Mouse (Mus musculus): ENCODE data around the gene Olfr435. TPM values are rescaled to one million over a fixed set of nuclear protein-coding genes. Genes with fewer than 3 reads are reported as not detected.
"Not testable (repeated sequence)": the region's sequence is repeated elsewhere in the genome, so short reads cannot be mapped to it uniquely, and the experiment has no call there.

The Olfr435 gene
- polyA plus RNA-seq (2016; fragmentation: Nextera tagmentation; extraction: Ambion mirVana), result not detected in 2 replicates

DNA sequence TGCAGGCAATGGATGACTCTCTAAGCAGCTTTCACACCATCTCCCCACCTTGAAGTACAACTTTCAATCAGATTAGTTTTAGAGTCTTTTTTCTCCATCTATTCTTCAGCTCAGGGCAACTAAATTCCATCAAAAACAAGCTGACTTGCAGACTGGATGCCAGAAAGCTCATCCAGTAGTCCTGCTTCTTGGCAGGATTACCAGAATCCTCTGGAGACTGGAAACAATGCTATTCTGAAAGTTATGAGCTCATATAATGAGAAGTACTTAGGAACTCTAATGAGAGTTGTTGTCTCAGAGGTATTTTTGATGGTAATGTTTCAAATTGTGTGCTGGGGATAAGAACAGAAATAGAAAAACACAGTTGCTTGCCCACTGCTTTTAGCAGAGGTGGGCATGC lies at the start of gene Olfr435:
Olfr435 (plus strand) TSS at position 366 of the 400 bp plus-strand sequence.
- H3K27me3 ChIP-seq, result no peaks in the 10 kb centered on the region
- no peaks in the 10 kb centered on the region for H3K4me1 ChIP-seq
- H3K9me3 ChIP-seq, result no peaks in the 10 kb centered on the region
- H3K27ac ChIP-seq, result no peak within 1 kb of the TSS
- no peaks in the 10 kb centered on the region for H3K36me3 ChIP-seq (replicated peaks)
- no peak within 1 kb of the TSS for H3K4me2 ChIP-seq
- H3K4me3 ChIP-seq (replicated peaks), result no peak within 1 kb of the TSS
- no peak within 1 kb of the TSS for H3K9ac ChIP-seq
- no peak for ATAC-seq (ENCODE audit: low FRiP score)

DNA sequence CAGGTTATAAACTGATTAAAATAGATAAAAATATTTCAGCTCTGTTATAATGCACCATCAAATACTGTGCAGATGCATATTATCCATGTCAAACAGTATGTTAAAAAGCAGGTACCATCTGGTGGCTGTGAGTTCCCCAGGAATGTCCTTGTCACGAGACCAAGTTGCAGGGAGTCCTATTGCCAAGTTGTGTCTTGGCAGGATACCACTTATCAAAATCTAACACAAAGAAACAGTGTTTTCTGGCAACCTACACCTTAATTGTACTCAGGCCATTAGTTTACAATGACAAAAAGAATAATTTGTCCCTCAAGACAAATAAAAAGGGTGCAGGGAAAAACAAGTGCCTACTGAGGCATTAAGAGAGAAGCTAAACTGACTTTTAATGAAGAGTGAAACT lies 37.4 kb upstream of the Olfr435 start:
- Histone ChIP-seq H3K27ac (no peak overlapping the region), H3K9ac (no peak overlapping the region), H3K4me1 (no peaks in the 10 kb centered on the region), H3K4me2 (no peak overlapping the region), H3K27me3 (no peaks in the 10 kb centered on the region), H3K4me3 (replicated peaks) (no peak overlapping the region), H3K36me3 (replicated peaks) (no peaks in the 10 kb centered on the region), H3K9me3 (no peaks in the 10 kb centered on the region)
- 58% methylated on average over 1 of the region's 1 CpGs for WGBS
- ATAC-seq (ENCODE audit: low FRiP score), result no peak

DNA sequence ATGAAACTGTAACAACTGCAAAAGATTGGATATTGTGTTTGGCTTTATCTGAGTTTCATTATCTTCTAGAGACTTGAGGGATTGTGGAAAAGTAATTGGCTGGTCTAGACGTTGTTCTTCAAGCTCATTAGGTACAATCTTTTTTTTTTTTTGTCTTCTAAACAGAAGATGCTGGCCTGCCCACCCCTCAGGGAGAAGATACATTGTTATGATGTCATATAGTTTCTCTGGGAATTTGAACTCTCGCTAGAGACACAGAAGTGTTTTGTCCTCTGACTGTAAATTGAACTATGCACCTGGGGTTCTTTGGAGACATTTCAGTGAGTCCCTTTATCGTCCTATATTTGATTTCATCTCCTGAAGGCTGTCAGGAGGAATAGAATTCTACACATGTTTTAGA lies 34.0 kb upstream of the Olfr435 start, which contains the start of gene Olfr437:
Olfr437 (plus strand) TSS at position 301 of the 400 bp plus-strand sequence.
- Histone ChIP-seq H3K27me3 (no peaks in the 10 kb centered on the region), H3K9me3 (no peaks in the 10 kb centered on the region), H3K27ac (no peak within 1 kb of the TSS), H3K4me1 (no peaks in the 10 kb centered on the region), H3K4me2 (no peak within 1 kb of the TSS), H3K4me3 (replicated peaks) (no peak within 1 kb of the TSS), H3K9ac (no peak within 1 kb of the TSS), H3K36me3 (replicated peaks) (no peaks in the 10 kb centered on the region)
- ATAC-seq (ENCODE audit: low FRiP score), result no peak
- WGBS, result 71% methylated on average over 3 of the region's 3 CpGs

DNA sequence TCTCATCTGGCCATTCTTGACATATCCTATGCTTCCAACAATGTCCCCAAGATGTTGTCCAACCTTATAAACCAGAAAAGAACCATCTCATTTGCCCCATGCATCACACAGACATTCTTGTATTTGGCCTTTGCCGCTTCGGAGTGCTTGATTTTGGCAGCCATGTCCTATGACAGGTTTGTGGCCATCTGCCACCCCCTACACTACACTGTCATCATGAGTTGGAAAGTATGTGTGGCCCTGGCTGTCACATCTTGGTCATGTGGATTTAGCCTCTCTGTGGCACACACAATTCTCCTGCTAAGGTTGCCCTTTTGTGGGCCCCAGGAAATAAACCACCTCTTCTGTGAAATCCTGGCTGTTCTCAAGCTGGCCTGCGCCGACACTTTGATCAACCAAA lies 29.7 kb upstream of the Olfr435 start:
- ATAC-seq (ENCODE audit: low FRiP score), result no peak
- Histone ChIP-seq H3K9me3 (no peaks in the 10 kb centered on the region), H3K9ac (no peak overlapping the region), H3K27me3 (no peaks in the 10 kb centered on the region), H3K27ac (no peak overlapping the region), H3K4me2 (no peak overlapping the region), H3K4me3 (replicated peaks) (no peak overlapping the region), H3K36me3 (replicated peaks) (no peaks in the 10 kb centered on the region), H3K4me1 (no peaks in the 10 kb centered on the region)
- 94% methylated on average over 4 of the region's 4 CpGs for WGBS

DNA sequence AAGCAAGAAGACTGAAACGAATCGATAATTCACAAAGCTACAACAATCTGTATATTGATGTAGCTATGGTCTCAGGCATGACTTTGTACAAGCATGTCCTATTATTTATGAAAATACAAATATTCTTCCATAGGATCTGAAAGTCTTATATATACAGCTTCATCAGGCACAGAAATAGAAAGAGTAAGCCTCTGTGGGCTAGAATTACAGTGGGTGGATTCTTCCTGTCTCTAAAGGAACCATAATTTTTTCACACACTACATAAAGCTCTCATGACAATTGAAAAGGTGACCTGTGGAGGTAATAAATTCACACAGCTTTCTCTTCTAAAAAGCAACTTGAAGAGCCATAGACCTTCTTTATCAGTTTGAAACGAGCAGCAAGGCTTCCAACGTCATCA lies 25.1 kb upstream of the Olfr435 start, which contains the start of gene Olfr13:
Olfr13 (plus strand) TSS at position 301 of the 400 bp plus-strand sequence.
- Histone ChIP-seq H3K27ac (no peak within 1 kb of the TSS), H3K36me3 (replicated peaks) (no peaks in the 10 kb centered on the region), H3K9me3 (no peaks in the 10 kb centered on the region), H3K4me1 (no peaks in the 10 kb centered on the region), H3K9ac (no peak within 1 kb of the TSS), H3K4me2 (no peak within 1 kb of the TSS), H3K27me3 (no peaks in the 10 kb centered on the region), H3K4me3 (replicated peaks) (no peak within 1 kb of the TSS)
- ATAC-seq (ENCODE audit: low FRiP score), result no peak
- WGBS, result 76% methylated on average over 4 of the region's 4 CpGs

DNA sequence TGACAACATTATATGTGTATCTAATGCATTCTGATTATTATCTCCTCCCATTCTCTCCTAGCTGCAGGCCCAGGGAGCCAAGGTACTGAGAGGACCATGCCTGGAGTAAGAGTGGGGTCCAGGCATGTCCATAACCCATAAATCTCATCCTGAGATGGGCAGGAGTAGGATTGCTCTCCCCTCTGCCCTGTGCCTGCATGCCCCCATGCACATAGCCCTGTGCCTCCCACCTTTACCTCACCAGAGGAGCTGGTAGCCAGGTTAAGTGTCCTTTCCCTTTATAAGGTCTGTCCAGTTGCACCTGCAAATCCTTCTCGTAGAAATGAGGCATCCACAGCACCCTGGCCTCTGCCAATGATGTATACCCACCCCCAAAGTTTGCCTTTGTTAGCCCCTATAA lies 18.8 kb upstream of the Olfr435 start:
- 64% methylated on average over 1 of the region's 1 CpGs for WGBS
- Histone ChIP-seq H3K4me1 (peaks cover 4% of the 10 kb centered on the region; the same call in 1 of the 2 replicates), H3K27ac (no peak overlapping the region), H3K9ac (no peak overlapping the region), H3K27me3 (no peaks in the 10 kb centered on the region), H3K36me3 (replicated peaks) (no peaks in the 10 kb centered on the region), H3K4me2 (no peak overlapping the region), H3K9me3 (no peaks in the 10 kb centered on the region), H3K4me3 (replicated peaks) (no peak overlapping the region)
- ATAC-seq (ENCODE audit: low FRiP score), result no peak

DNA sequence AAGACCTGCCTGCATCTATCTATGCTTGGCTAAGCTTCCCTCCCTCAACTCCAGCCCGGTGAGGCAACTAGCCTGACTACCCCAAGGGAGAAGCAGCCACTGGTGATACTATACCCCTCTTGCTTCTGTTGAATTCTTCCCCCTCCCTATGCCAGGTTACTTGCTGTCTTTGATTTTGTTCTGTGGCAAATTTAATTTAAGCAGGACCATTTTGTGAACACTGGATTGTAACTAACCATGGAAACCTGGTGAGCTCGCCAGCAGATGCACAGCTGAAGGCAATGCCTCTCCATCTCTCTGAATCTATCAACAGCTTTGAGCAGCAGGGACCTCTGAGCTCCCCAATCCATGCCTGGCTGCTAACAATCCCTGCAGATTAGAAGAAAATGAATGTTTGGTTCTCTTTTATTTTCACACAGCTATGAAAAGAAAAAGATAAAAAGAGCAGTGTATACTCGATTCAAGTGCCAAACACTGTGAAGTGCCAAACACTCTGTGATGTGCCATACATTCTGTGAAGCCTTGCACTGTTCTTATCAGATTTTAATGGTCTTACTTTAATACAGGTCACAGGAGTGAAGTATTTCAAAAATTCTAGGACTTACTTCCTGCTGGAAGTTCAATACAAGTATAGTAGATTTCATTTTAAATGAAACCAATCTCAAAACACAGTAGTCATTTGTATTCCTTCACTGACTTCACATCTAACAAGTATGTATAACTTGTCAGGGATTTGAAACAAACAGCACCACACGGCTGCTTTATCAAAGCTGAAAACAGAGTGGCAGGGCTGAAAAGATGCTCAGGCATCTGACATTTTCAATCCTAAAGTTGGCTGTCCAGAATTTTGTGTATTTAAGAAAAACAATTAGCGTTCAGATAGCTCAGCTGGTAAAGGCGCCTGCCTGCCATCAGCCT lies 18.1 kb upstream of the Olfr435 start:
- Histone ChIP-seq H3K4me1 (peaks cover 4% of the 10 kb centered on the region; the same call in 1 of the 2 replicates), H3K27ac (no peak overlapping the region), H3K27me3 (no peaks in the 10 kb centered on the region), H3K36me3 (replicated peaks) (no peaks in the 10 kb centered on the region), H3K4me2 (no peak overlapping the region), H3K4me3 (replicated peaks) (no peak overlapping the region), H3K9me3 (no peaks in the 10 kb centered on the region), H3K9ac (no peak overlapping the region)
- no peak for ATAC-seq (ENCODE audit: low FRiP score)
- 49% methylated on average over 6 of the region's 6 CpGs for WGBS

DNA sequence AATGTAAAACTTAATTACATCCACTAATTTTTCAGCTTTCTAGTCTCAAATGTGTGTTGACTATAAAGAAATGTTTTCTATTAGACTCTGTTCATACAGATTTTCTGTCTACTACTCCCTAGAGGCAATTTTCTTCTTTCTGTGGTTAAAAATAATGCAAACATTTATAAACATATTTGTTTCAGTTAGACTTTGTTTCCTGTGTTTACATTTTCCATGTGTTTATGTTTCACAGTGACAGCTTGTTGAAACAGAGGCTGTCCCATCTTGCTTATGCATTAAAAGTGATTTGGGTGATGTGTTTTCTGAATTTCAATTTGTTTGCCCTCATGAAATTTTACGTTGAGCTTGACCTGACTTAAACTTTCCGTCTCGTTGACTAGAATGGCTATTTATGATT lies 6.0 kb upstream of the Olfr435 start:
- Histone ChIP-seq H3K4me1 (no peaks in the 10 kb centered on the region), H3K4me2 (no peak overlapping the region), H3K27ac (no peak overlapping the region), H3K27me3 (no peaks in the 10 kb centered on the region), H3K4me3 (replicated peaks) (no peak overlapping the region), H3K36me3 (replicated peaks) (no peaks in the 10 kb centered on the region), H3K9me3 (no peaks in the 10 kb centered on the region), H3K9ac (no peak overlapping the region)
- no peak for ATAC-seq (ENCODE audit: low FRiP score)
- 91% methylated on average over 3 of the region's 3 CpGs for WGBS

DNA sequence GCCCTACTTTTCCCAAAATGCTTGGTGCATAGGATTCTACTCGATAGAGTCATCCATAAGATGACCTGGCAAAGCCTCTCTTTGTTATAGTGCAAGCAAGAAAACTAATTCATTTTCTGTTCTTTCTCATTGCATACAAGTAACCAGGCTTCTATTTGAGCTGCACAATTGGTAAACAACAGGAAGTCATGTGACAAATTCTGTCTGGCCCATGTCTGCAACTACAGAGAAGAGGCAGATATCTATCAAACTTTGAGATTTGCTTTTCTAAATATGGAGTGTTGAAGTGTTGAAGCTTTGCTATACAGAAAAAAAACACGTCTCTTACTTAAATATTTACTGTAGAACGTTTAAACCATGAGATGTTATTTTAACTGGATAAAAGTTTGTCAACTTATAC lies 1.1 kb downstream of the Olfr435 start:
- H3K27ac ChIP-seq, result no peak overlapping the region
- H3K9me3 ChIP-seq, result no peaks in the 10 kb centered on the region
- no peaks in the 10 kb centered on the region for H3K36me3 ChIP-seq (replicated peaks)
- no peaks in the 10 kb centered on the region for H3K4me1 ChIP-seq
- H3K4me3 ChIP-seq (replicated peaks), result no peak overlapping the region
- ATAC-seq (ENCODE audit: low FRiP score), result no peak
- no peaks in the 10 kb centered on the region for H3K27me3 ChIP-seq
- WGBS, result 84% methylated on average over 3 of the region's 3 CpGs
- H3K9ac ChIP-seq, result no peak overlapping the region
- no peak overlapping the region for H3K4me2 ChIP-seq

DNA sequence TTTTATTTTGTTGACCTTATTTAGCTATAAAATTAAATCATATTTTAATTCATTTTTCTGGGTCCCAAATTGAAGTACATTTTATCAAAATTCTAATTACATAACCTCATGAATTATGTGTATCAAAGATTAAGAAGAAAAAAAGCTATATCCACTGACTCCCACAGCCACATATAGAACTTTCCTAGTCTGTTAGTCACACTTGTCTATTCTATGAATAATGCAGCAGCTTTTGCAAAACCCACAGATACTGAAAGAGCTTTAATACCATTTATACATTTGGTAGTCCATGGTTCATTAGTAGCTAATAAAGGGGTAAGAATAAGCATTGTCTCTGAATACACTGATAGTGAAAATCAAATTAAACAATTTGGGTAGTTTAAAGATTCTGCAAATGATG lies 5.8 kb downstream of the Olfr435 start:
- no peaks in the 10 kb centered on the region for H3K9me3 ChIP-seq
- no peaks in the 10 kb centered on the region for H3K36me3 ChIP-seq (replicated peaks)
- H3K27me3 ChIP-seq, result no peaks in the 10 kb centered on the region
- no peak for ATAC-seq (ENCODE audit: low FRiP score)
- H3K9ac ChIP-seq, result no peak overlapping the region
- no peak overlapping the region for H3K4me3 ChIP-seq (replicated peaks)
- no peak overlapping the region for H3K27ac ChIP-seq
- no peak overlapping the region for H3K4me2 ChIP-seq
- no peaks in the 10 kb centered on the region for H3K4me1 ChIP-seq

DNA sequence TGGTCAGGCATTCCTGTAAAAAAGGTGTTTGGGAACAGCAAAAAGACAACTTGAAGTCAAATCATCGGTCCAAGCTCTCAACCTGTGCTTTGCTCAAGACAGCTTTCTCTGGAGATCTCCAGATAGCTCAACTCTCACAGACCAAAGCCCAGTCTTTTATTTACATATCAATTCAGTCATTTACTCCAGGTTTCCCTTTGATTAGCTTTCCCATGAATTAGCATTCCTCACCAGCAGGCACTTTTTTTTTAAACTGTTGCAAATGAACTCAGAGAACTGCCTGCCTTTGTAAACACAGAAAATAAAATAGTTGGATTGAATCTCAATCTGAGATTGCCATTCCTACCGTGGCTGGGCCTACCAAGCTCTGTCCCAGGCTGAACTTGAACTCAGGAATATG lies 8.4 kb downstream of the Olfr435 start:
- no peak overlapping the region for H3K27ac ChIP-seq

DNA sequence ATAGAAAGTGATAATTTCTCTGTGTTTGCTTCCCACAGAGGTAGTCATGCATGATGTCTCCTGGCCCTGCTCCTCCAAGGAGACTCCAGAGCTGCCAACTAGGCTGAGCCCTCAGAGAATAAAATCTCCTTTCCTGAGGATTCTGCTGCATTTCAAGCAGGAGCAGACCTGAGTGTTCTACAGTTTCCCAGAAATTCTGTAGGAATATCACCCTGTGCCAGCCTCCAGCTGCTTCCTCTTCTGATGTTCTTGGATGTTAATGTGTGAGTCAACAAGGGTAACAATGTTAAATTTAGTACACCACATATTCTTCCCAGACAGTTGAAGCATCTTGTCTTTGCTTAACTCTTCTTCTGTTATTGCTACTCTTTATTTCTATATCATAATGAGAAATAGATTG lies 15.9 kb downstream of the Olfr435 start, which contains the start of gene Olfr434:
Olfr434 (plus strand) TSS at position 149 of the 400 bp plus-strand sequence.
- not testable (repeated sequence) for H3K27ac ChIP-seq; H3K36me3 ChIP-seq (replicated peaks); H3K27me3 ChIP-seq; H3K9ac ChIP-seq; H3K4me3 ChIP-seq (replicated peaks); H3K9me3 ChIP-seq; H3K4me1 ChIP-seq; H3K4me2 ChIP-seq; ATAC-seq (ENCODE audit: low FRiP score)

More for the DNA sequence above, 8.4 kb downstream of the Olfr435 start:
- WGBS, result 30% methylated on average over 2 of the region's 2 CpGs
- no peak overlapping the region for H3K4me3 ChIP-seq (replicated peaks)
- no peak overlapping the region for H3K4me2 ChIP-seq
- H3K9me3 ChIP-seq, result no peaks in the 10 kb centered on the region
- no peaks in the 10 kb centered on the region for H3K4me1 ChIP-seq
- no peak for ATAC-seq (ENCODE audit: low FRiP score)
- H3K9ac ChIP-seq, result no peak overlapping the region
- H3K36me3 ChIP-seq (replicated peaks), result no peaks in the 10 kb centered on the region
- H3K27me3 ChIP-seq, result no peaks in the 10 kb centered on the region

DNA sequence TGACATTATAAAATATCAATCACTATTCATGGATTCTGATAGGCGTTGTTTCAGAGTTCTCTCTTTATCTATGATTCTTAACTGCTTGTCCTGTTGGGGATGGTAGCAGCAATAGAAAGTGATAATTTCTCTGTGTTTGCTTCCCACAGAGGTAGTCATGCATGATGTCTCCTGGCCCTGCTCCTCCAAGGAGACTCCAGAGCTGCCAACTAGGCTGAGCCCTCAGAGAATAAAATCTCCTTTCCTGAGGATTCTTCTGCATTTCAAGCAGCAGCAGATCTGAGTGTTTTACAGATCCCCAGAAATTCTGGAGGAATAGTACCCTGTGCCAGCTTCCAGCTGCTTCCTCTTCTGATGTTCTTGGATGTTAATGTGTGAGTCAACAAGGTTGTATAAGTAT lies 34.3 kb downstream of the Olfr435 start, which contains the start of gene Olfr47:
Olfr47 (plus strand) TSS at position 275 of the 400 bp plus-strand sequence.
- 94% methylated on average over 1 of the region's 1 CpGs for WGBS
- H3K36me3 ChIP-seq (replicated peaks); ATAC-seq (ENCODE audit: low FRiP score); H3K27me3 ChIP-seq; H3K9ac ChIP-seq; H3K4me2 ChIP-seq; H3K4me3 ChIP-seq (replicated peaks); H3K27ac ChIP-seq; H3K4me1 ChIP-seq; H3K9me3 ChIP-seq: not testable (repeated sequence)
